Mouse (Mus musculus): ENCODE results near the gene Ntn5.

GRCm38 (mm10) chr7:45723301-45723700 is 39.5 kb downstream of the Ntn5 start:
- TF ChIP-seq POLR2A (IDR thresholded peaks at IDR 0.05; ENCODE audit: borderline replicate concordance, insufficient read depth, low read length) (no peak), CTCF (IDR thresholded peaks at IDR 0.05; ENCODE audit: borderline replicate concordance, insufficient read depth, low read depth, low read length) (no peak)

Measured in cerebellum, adult 2 months (tissue).